Mouse (Mus musculus): ENCODE data around the gene Accs. TPM values are rescaled to one million over a fixed set of nuclear protein-coding genes. Genes with fewer than 3 reads are reported as not detected.

The Accs gene
- total and polyA plus RNA-seq, 3 experiments, result 5.7 to 6.7 (median 6.2) TPM

GRCm38 (mm10) chr2:93874606-93875005 is 24.9 kb upstream of the Accs start:
- Histone ChIP-seq H3K4me3 (replicated peaks in 1 of 3; ENCODE audit: low read depth in 2 of 3, low read length in 2 of 3, poor library complexity in 1 of 3) (no peak overlapping the region), H3K4me2 (ENCODE audit: insufficient read depth, low read depth, poor library complexity, severe bottlenecking) (no peak overlapping the region), H3K9me3 (replicated peaks; ENCODE audit: low read length) (no peaks in the 10 kb centered on the region), H3K4me1 (ENCODE audit: control insufficient read depth in 1 of 2, insufficient read depth in 2 of 2) (peaks cover 21 to 23% of the 10 kb centered on the region in 2 experiments), H3K9ac (ENCODE audit: insufficient read depth, low read depth) (no peak overlapping the region), H3K27me3 (replicated peaks) (no peaks in the 10 kb centered on the region), H3K27ac (ENCODE audit: insufficient read depth, low read depth) (no peak overlapping the region), H3K79me2 (replicated peaks; ENCODE audit: control insufficient read depth, extremely low read depth, insufficient read depth, poor library complexity, severe bottlenecking) (no peaks in the 10 kb centered on the region), H3K36me3 (replicated peaks in 1 of 2; ENCODE audit: control insufficient read depth in 1 of 2, insufficient read depth in 1 of 2, low read length in 1 of 2) (no peaks in the 10 kb centered on the region)
- in situ Hi-C loops (cut with MboI; ENCODE audit: low pct_ligation_motif_present, low pct_unique_long_range_greater_than_20kb, low sequenced_read_pairs), result loop anchor here (5.0 to 25.0 kb wide), 2 partner anchors 118 to 413 kb away; no protein-coding TSS in a partner anchor
- TF ChIP-seq CHD1 (IDR thresholded peaks at IDR 0.05; ENCODE audit: low read depth, low read length) (no peak), IRF4 (IDR thresholded peaks at IDR 0.05; ENCODE audit: low read depth, low read length) (no peak), TCF12 (IDR thresholded peaks at IDR 0.05; ENCODE audit: low read depth, low read length) (no peak), EP300 (IDR thresholded peaks at IDR 0.05; ENCODE audit: low read length) (no peak), POLR2A (IDR thresholded peaks at IDR 0.05; ENCODE audit: low read depth, low read length) (no peak), MXI1 (IDR thresholded peaks at IDR 0.05; ENCODE audit: low read depth, low read length) (no peak), JUND (conservative IDR thresholded peaks at IDR 0.05; ENCODE audit: low read depth, low read length) (no peak), MYC (IDR thresholded peaks at IDR 0.05; ENCODE audit: low read depth, low read length) (no peak), MAX (IDR thresholded peaks at IDR 0.05; ENCODE audit: low read length) (no peak), BHLHE40 (IDR thresholded peaks at IDR 0.05; ENCODE audit: low read depth, low read length) (no peak), ZKSCAN1 (IDR thresholded peaks at IDR 0.05; ENCODE audit: borderline replicate concordance, low read depth, low read length) (no peak), E2F4 (IDR thresholded peaks at IDR 0.05; ENCODE audit: insufficient replicate concordance, low read depth, low read length) (no peak), USF1 (IDR thresholded peaks at IDR 0.05; ENCODE audit: low read depth, low read length) (no peak), NELFE (IDR thresholded peaks at IDR 0.05; ENCODE audit: low read depth, low read length) (no peak)
- dilution Hi-C loops (cut with MboI; ENCODE audit: extremely low pct_ligation_motif_present, extremely low pct_unique_long_range_greater_than_20kb, low sequenced_read_pairs), result no loop called here
- DNase-seq (ENCODE audit: extremely low read depth), result no peak

GRCm38 (mm10) chr2:93874227-93874514 is 24.4 kb upstream of the Accs start:
- Histone ChIP-seq H3K4me3 (replicated peaks in 1 of 3; ENCODE audit: low read depth in 2 of 3, low read length in 2 of 3, poor library complexity in 1 of 3) (no peak overlapping the region), H3K9ac (ENCODE audit: insufficient read depth, low read depth) (no peak overlapping the region), H3K36me3 (replicated peaks in 1 of 2; ENCODE audit: control insufficient read depth in 1 of 2, insufficient read depth in 1 of 2, low read length in 1 of 2) (no peaks in the 10 kb centered on the region), H3K9me3 (replicated peaks; ENCODE audit: low read length) (no peaks in the 10 kb centered on the region), H3K27me3 (replicated peaks) (no peaks in the 10 kb centered on the region), H3K27ac (ENCODE audit: insufficient read depth, low read depth) (no peak overlapping the region), H3K4me1 (ENCODE audit: control insufficient read depth in 1 of 2, insufficient read depth in 2 of 2) (peaks cover 21 to 22% of the 10 kb centered on the region in 2 experiments), H3K79me2 (replicated peaks; ENCODE audit: control insufficient read depth, extremely low read depth, insufficient read depth, poor library complexity, severe bottlenecking) (no peaks in the 10 kb centered on the region), H3K4me2 (ENCODE audit: insufficient read depth, low read depth, poor library complexity, severe bottlenecking) (peak overlapping the region; percentile 18; the same call in 1 of the 2 replicates)
- dilution Hi-C loops (cut with MboI; ENCODE audit: extremely low pct_ligation_motif_present, extremely low pct_unique_long_range_greater_than_20kb, low sequenced_read_pairs), result no loop called here
- no peak for TF ChIP-seq SIN3A (IDR thresholded peaks at IDR 0.05; ENCODE audit: low read length)
- no peak for TF ChIP-seq E2F4 (IDR thresholded peaks at IDR 0.05; ENCODE audit: insufficient replicate concordance, low read depth, low read length)
- no peak for TF ChIP-seq CHD1 (IDR thresholded peaks at IDR 0.05; ENCODE audit: low read depth, low read length)
- TF ChIP-seq MAX (IDR thresholded peaks at IDR 0.05; ENCODE audit: low read length), result no peak
- TF ChIP-seq MEF2A (IDR thresholded peaks at IDR 0.05; ENCODE audit: borderline replicate concordance, low read depth, low read length), result no peak
- no peak for TF ChIP-seq ELF1 (IDR thresholded peaks at IDR 0.05; ENCODE audit: low read depth, low read length)
- TF ChIP-seq MAFK (IDR thresholded peaks at IDR 0.05; ENCODE audit: insufficient replicate concordance, low read length), result no peak
- no peak for TF ChIP-seq RAD21 (IDR thresholded peaks at IDR 0.05; ENCODE audit: low read depth, low read length)
- TF ChIP-seq MXI1 (IDR thresholded peaks at IDR 0.05; ENCODE audit: low read depth, low read length), result no peak
- TF ChIP-seq ETS1 (conservative IDR thresholded peaks at IDR 0.05; ENCODE audit: low read depth, low read length), result no peak
- TF ChIP-seq USF2 (conservative IDR thresholded peaks at IDR 0.05; ENCODE audit: low read depth, low read length), result no peak
- TF ChIP-seq CTCF (conservative IDR thresholded peaks at IDR 0.05 in 1 of 2, IDR thresholded peaks at IDR 0.05 in 1 of 2; ENCODE audit: low read depth in 2 of 2, low read length in 2 of 2), result no peak
- TF ChIP-seq IRF4 (IDR thresholded peaks at IDR 0.05; ENCODE audit: low read depth, low read length), result no peak
- TF ChIP-seq USF1 (IDR thresholded peaks at IDR 0.05; ENCODE audit: low read depth, low read length), result no peak
- no peak for TF ChIP-seq JUND (conservative IDR thresholded peaks at IDR 0.05; ENCODE audit: low read depth, low read length)
- no peak for TF ChIP-seq ZKSCAN1 (IDR thresholded peaks at IDR 0.05; ENCODE audit: borderline replicate concordance, low read depth, low read length)
- no peak for DNase-seq (ENCODE audit: extremely low read depth)
- in situ Hi-C loops (cut with MboI; ENCODE audit: low pct_ligation_motif_present, low pct_unique_long_range_greater_than_20kb, low sequenced_read_pairs), result loop anchor here (25.0 kb wide), 1 partner anchor 413 kb away; no protein-coding TSS in a partner anchor
